Comparison of ENCODE assay signal across 11 mouse cellular contexts in genomic region chr5:38048177-38048576, GRCm38 (mm10). TPM values are rescaled to one million over a fixed set of nuclear protein-coding genes. Genes with fewer than 3 reads are reported as not detected.
DNase-seq lines count a peak whose midpoint lies in the region; ATAC-seq and TF ChIP-seq lines count a peak whose summit lies in the region.
"Had no signal": no experiment of that assay in that cellular context is flagged by ENCODE, and none has a peak within 500 bp of the region (broad histone marks: within the 10 kb centered on the region; RNA-seq: fewer than 3 reads in every experiment).

No protein-coding gene starts in this region.

- peaks cover 6% of the 10 kb centered on the region; the same call in 1 of the 2 replicates for H3K4me1 ChIP-seq in kidney, adult 2 months (ENCODE audit: control insufficient read depth, insufficient read depth, low read length)
- no peaks in the 10 kb centered on the region for H3K4me1 ChIP-seq in kidney, embryonic 14.5 days (ENCODE audit: control insufficient read depth, insufficient read depth, low read length)
- H3K4me1 ChIP-seq in forebrain, embryonic 13.5 days, result no peaks in the 10 kb centered on the region
- H3K4me1 ChIP-seq: hindbrain, embryonic 15.5 days; neural tube, embryonic 15.5 days had no signal

- H3K4me2 ChIP-seq in kidney, embryonic 14.5 days (replicated peaks; ENCODE audit: low read depth, low read length), result no peak overlapping the region
- H3K4me2 ChIP-seq in forebrain, embryonic 13.5 days, result no peak overlapping the region
- H3K4me2 ChIP-seq: hindbrain, embryonic 15.5 days; neural tube, embryonic 15.5 days had no signal

- peak; percentile 49 for TF ChIP-seq CTCF in kidney, adult 2 months (conservative IDR thresholded peaks at IDR 0.05; ENCODE audit: insufficient read depth, insufficient read length, low read depth, low read length)

- no peaks in the 10 kb centered on the region for H3K36me3 ChIP-seq in kidney, adult 2 months (ENCODE audit: control insufficient read depth, insufficient read depth, low read length)
- no peaks in the 10 kb centered on the region for H3K36me3 ChIP-seq in kidney, embryonic 14.5 days (ENCODE audit: control insufficient read depth, insufficient read depth, low read length)
- no peaks in the 10 kb centered on the region for H3K36me3 ChIP-seq in forebrain, embryonic 13.5 days (ENCODE audit: poor library complexity, severe bottlenecking)
- H3K36me3 ChIP-seq: hindbrain, embryonic 15.5 days; neural tube, embryonic 15.5 days had no signal

- H3K27ac ChIP-seq in kidney, adult 2 months (ENCODE audit: insufficient read depth, low read depth, low read length), result no peak overlapping the region
- no peak overlapping the region for H3K27ac ChIP-seq in kidney, embryonic 14.5 days (ENCODE audit: low read depth, low read length)
- H3K27ac ChIP-seq in forebrain, embryonic 13.5 days, result no peak overlapping the region
- H3K27ac ChIP-seq: hindbrain, embryonic 15.5 days; neural tube, embryonic 15.5 days had no signal

- no peak for ATAC-seq in kidney, embryonic 14.5 days (ENCODE audit: low FRiP score, low TSS enrichment)
- ATAC-seq in forebrain, embryonic 13.5 days, result no peak
- ATAC-seq: activated CD4-positive, CD25-positive, alpha-beta regulatory T cell, adult 4 months had no signal

- H3K27me3 ChIP-seq in kidney, adult 2 months (replicated peaks; ENCODE audit: control insufficient read depth, insufficient read depth, low read length), result no peaks in the 10 kb centered on the region
- no peaks in the 10 kb centered on the region for H3K27me3 ChIP-seq in kidney, embryonic 14.5 days (ENCODE audit: control insufficient read depth, insufficient read depth, low read length)
- H3K27me3 ChIP-seq in forebrain, embryonic 13.5 days, result no peaks in the 10 kb centered on the region
- H3K27me3 ChIP-seq: hindbrain, embryonic 15.5 days; neural tube, embryonic 15.5 days had no signal

- TF ChIP-seq POLR2A in kidney, adult 2 months (IDR thresholded peaks at IDR 0.05; ENCODE audit: low read depth, low read length), result no peak

- WGBS in kidney, adult 2 months, result 52% methylated on average over 3 of the region's 3 CpGs
- WGBS in kidney, embryonic 14.5 days, result 51% methylated on average over 3 of the region's 3 CpGs
- WGBS in forebrain, embryonic 13.5 days, result 46% methylated on average over 3 of the region's 3 CpGs

- DNase-seq in kidney, adult 2 months, result peak; percentile 33
- DNase-seq in A20 (ENCODE audit: low read depth, low spot score), result peak; percentile 22
- DNase-seq in adipocyte (ENCODE audit: low spot score), result peak; percentile 25
- DNase-seq in kidney, postnatal 36 days, result peak; percentile 30 to 61
- no peak for DNase-seq in adrenal gland, adult 2 months
- DNase-seq: lung, postnatal 14 days had no signal

- no peaks in the 10 kb centered on the region for H3K9me3 ChIP-seq in kidney, embryonic 14.5 days (ENCODE audit: control insufficient read depth, low read length)
- H3K9me3 ChIP-seq in forebrain, embryonic 13.5 days (replicated peaks), result no peaks in the 10 kb centered on the region
- H3K9me3 ChIP-seq: hindbrain, embryonic 15.5 days; neural tube, embryonic 15.5 days had no signal

- H3K4me3 ChIP-seq in kidney, adult 2 months (ENCODE audit: insufficient read depth, low read depth, low read length), result no peak overlapping the region
- H3K4me3 ChIP-seq in kidney, embryonic 14.5 days (ENCODE audit: low read length), result no peak overlapping the region
- no peak overlapping the region for H3K4me3 ChIP-seq in forebrain, embryonic 13.5 days
- H3K4me3 ChIP-seq: hindbrain, embryonic 15.5 days; neural tube, embryonic 15.5 days had no signal

- H3K9ac ChIP-seq in kidney, embryonic 14.5 days (ENCODE audit: low read depth, low read length), result no peak overlapping the region
- no peak overlapping the region for H3K9ac ChIP-seq in forebrain, embryonic 13.5 days
- H3K9ac ChIP-seq: hindbrain, embryonic 15.5 days; neural tube, embryonic 15.5 days had no signal

RNA-seq across cellular contexts. Expression of gene Stx18, which starts 9.6 kb away (rescaled TPM):
- 25.7 and 32.2 TPM in 2 replicates for polyA plus RNA-seq in kidney, adult 2 months (2012; rRNA removed)
- 38.3 and 46.7 TPM in 2 replicates for polyA plus RNA-seq in kidney, embryonic 14.5 days (2014; fragmentation: Nextera tagmentation; extraction: Ambion mirVana)
- 34.4 and 36.8 TPM in 2 replicates for polyA plus RNA-seq in forebrain, embryonic 13.5 days (2015; fragmentation: Nextera tagmentation; extraction: Ambion mirVana)
- total RNA-seq in adrenal gland, adult 2 months (2021), result 10 to 100 TPM; 31.9 to 37.1 TPM
- 12.9 and 14.6 TPM in 2 replicates for polyA plus RNA-seq in adrenal gland, adult 2 months (2012; rRNA removed)
